Mouse (Mus musculus) forebrain, embryonic 14.5 days (tissue): ENCODE results near the gene Ddt. TPM values are rescaled to one million over a fixed set of nuclear protein-coding genes. Genes with fewer than 3 reads are reported as not detected.

Experiments used
- ATAC-seq: fragments of 200-750 bp; cut with Nextera tagmentation; 2 replicates; pipeline ENCODE4 v1.8.0; 2017; ENCODE audit warnings: mild to moderate bottlenecking, moderate library complexity
- DNase-seq: peaks from one replicate; pipeline ENCODE4 v3.0.0-alpha.2; 2015; ENCODE audit warnings: low spot score
- H3K27ac ChIP-seq: fragments of 300-500 bp; sonication (generic); 2 replicates; pipeline ENCODE4 v1.5.1; 2014; ENCODE audit warnings: low read depth, mild to moderate bottlenecking, control low read depth, low read length, moderate library complexity
- H3K27me3 ChIP-seq: fragments of 300-500 bp; sonication (generic); replicated peaks from 2 replicates; pipeline ENCODE4 v1.6.1; 2014; ENCODE audit warnings: low read length, control low read depth, mixed read lengths; ENCODE audit not compliant: control insufficient read depth, insufficient read depth
- H3K36me3 ChIP-seq: fragments of 300-500 bp; sonication (generic); 2 replicates; pipeline ENCODE4 v1.6.1; 2014; ENCODE audit warnings: low read length, control low read depth; ENCODE audit not compliant: control insufficient read depth, insufficient read depth
- H3K4me1 ChIP-seq: fragments of 300-500 bp; sonication (generic); 2 replicates; pipeline ENCODE4 v1.6.1; 2014; ENCODE audit warnings: antibody characterized with exemption, low read length, control low read depth; ENCODE audit not compliant: control insufficient read depth, insufficient read depth
- H3K4me2 ChIP-seq: fragments of 300-500 bp; sonication (generic); 2 replicates; pipeline ENCODE4 v1.6.1; 2014; ENCODE audit warnings: mild to moderate bottlenecking, control low read depth, low read length
- H3K4me3 ChIP-seq: fragments of 300-500 bp; sonication (generic); 2 replicates; pipeline ENCODE4 v1.5.1; 2014; ENCODE audit warnings: low read depth, low read length, control low read depth
- H3K9ac ChIP-seq: fragments of 300-500 bp; sonication (generic); 2 replicates; pipeline ENCODE4 v1.6.1; 2014; ENCODE audit warnings: mild to moderate bottlenecking, low read length, control low read depth, moderate library complexity
- H3K9me3 ChIP-seq: fragments of 300-500 bp; sonication (generic); replicated peaks from 2 replicates; pipeline ENCODE4 v1.6.1; 2016; ENCODE audit warnings: low read length, control low read depth, mixed read lengths; ENCODE audit not compliant: control insufficient read depth
- whole genome bisulfite sequencing: fragments of 180-500 bp; shearing (Covaris S2); extraction: QIAGEN DNeasy Blood & Tissue Kit; methylation state at CpG from one replicate; pipeline ENCODE4 v1.1.7; 2014; 5-methylcytosine and 5-hydroxymethylcytosine counted together
- polyA plus RNA-seq: library from polyadenylated mRNA; unstranded; fragments of >200 nt; fragmentation: Nextera tagmentation; extraction: Ambion mirVana; gene quantifications from 2 replicates; pipeline ENCODE4 v1.2.1, GENCODE M21; 2014

The Ddt gene
- polyA plus RNA-seq, 1 experiment from 2014 or later, result 79.7 TPM

- Histone ChIP-seq H3K36me3 (0 out of 2 replicates have a peak, but pooled peaks cover 5% of the 10 kb centered on the region), H3K27ac (no peak overlapping the region), H3K9ac (no peak overlapping the region), H3K9me3 (0 out of 2 replicates have a peak, but pooled peaks cover 2% of the 10 kb centered on the region), H3K4me1 (0 out of 2 replicates have a peak, but pooled peaks cover 3% of the 10 kb centered on the region), H3K4me3 (no peak overlapping the region), H3K27me3 (no peaks in the 10 kb centered on the region), H3K4me2 (no peak overlapping the region)
- WGBS, result 89% methylated on average over 3 of the region's 3 CpGs
- ATAC-seq, result no peak
- no peak for DNase-seq
Measured at GRCm38 (mm10) chr10:75762413-75762812, 10.8 kb downstream of the Ddt start.

DNA sequence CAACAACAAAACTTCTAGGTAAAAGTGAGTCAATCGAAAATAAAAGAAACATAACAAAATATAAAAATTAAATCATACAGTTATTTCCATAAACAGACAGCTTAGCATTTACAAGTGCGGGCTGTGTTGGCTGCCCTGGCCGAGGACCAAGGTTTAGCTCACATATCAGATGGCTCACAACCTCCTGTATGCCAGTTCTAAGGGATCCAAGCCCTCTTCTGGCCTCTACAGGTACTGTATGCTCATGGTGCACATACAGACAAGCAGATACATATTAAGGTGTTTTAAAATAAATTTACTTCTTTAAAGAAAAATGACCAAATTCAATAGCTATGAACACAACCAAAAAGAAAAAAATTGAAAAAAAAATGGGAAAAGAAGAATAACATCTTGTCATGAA lies 12.9 kb downstream of the Ddt start:
- no peaks in the 10 kb centered on the region for H3K27me3 ChIP-seq
- 95% methylated on average over 3 of the region's 3 CpGs for WGBS
- no peak for ATAC-seq

DNA sequence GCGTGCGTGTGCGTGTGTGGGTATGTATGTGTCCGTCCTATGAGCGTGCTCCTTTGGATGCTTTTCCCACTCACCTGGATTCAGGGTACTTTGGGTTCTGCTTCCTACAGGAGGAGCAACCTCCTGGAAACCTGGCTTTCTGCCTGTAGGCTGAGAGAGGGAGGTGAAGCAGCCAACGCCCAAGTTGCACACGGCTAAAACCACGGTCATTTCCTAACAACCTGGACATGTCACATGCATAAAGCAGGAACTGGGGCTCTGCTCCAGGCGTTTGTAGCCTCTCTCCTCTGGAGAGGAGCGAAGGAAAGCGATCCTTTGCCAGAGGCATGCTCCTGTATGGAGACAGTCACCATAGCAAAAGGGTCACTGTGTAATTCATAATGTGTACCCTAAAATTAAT lies 16.5 kb downstream of the Ddt start:
- 0 out of 2 replicates have a peak, but pooled peaks cover 2% of the 10 kb centered on the region for H3K9me3 ChIP-seq
- no peak overlapping the region for H3K4me3 ChIP-seq
- H3K27ac ChIP-seq, result no peak overlapping the region
- H3K27me3 ChIP-seq, result no peaks in the 10 kb centered on the region
- ATAC-seq (no peak), DNase-seq (no peak)
- WGBS, result 95% methylated on average over 11 of the region's 11 CpGs
- H3K4me2 ChIP-seq, result no peak overlapping the region
- no peak overlapping the region for H3K9ac ChIP-seq
- no peaks in the 10 kb centered on the region for H3K4me1 ChIP-seq
- H3K36me3 ChIP-seq, result peaks cover 42% of the 10 kb centered on the region

More for the DNA sequence above, 12.9 kb downstream of the Ddt start:
- Histone ChIP-seq H3K9ac (no peak overlapping the region), H3K4me1 (0 out of 2 replicates have a peak, but pooled peaks cover 3% of the 10 kb centered on the region), H3K27ac (no peak overlapping the region), H3K4me2 (no peak overlapping the region), H3K9me3 (0 out of 2 replicates have a peak, but pooled peaks cover 2% of the 10 kb centered on the region), H3K36me3 (peaks cover 6% of the 10 kb centered on the region), H3K4me3 (no peak overlapping the region)
- no peak for DNase-seq

GRCm38 (mm10) chr10:75744017-75744416 lies 29.2 kb downstream of the Ddt start:
- WGBS, result 42% methylated on average over 3 of the region's 3 CpGs
- DNase-seq (peak; percentile 94), ATAC-seq (peak; percentile 94)
- no peaks in the 10 kb centered on the region for H3K27me3 ChIP-seq
- H3K4me1 ChIP-seq, result no peaks in the 10 kb centered on the region
- H3K4me3 ChIP-seq, result no peak overlapping the region
- H3K36me3 ChIP-seq, result peaks cover 76% of the 10 kb centered on the region
- H3K27ac ChIP-seq, result peak overlapping the region; percentile 70
- H3K9ac ChIP-seq, result no peak overlapping the region
- no peak overlapping the region for H3K4me2 ChIP-seq
- H3K9me3 ChIP-seq, result no peaks in the 10 kb centered on the region

- Histone ChIP-seq H3K4me2 (no peak overlapping the region), H3K9ac (no peak overlapping the region), H3K36me3 (peaks cover 78% of the 10 kb centered on the region), H3K4me1 (no peaks in the 10 kb centered on the region), H3K4me3 (no peak overlapping the region), H3K27ac (peak overlapping the region; percentile 69; the same call in 1 of the 2 replicates), H3K9me3 (no peaks in the 10 kb centered on the region), H3K27me3 (no peaks in the 10 kb centered on the region)
- ATAC-seq (peak; percentile 70; the same call in 1 of the 2 replicates), DNase-seq (peak; percentile 56)
- WGBS, result 84% methylated on average over 12 of the region's 12 CpGs
Measured at GRCm38 (mm10) chr10:75743369-75743768, 29.8 kb downstream of the Ddt start.

GRCm38 (mm10) chr10:75740866-75741265 lies 32.3 kb downstream of the Ddt start:
- H3K4me1 ChIP-seq, result no peaks in the 10 kb centered on the region
- ATAC-seq (no peak), DNase-seq (no peak)
- no peaks in the 10 kb centered on the region for H3K27me3 ChIP-seq
- 99% methylated on average over 3 of the region's 3 CpGs for WGBS
- no peaks in the 10 kb centered on the region for H3K9me3 ChIP-seq
- no peak overlapping the region for H3K4me3 ChIP-seq
- H3K4me2 ChIP-seq, result no peak overlapping the region
- peaks cover 76% of the 10 kb centered on the region for H3K36me3 ChIP-seq
- H3K9ac ChIP-seq, result no peak overlapping the region
- no peak overlapping the region for H3K27ac ChIP-seq

GRCm38 (mm10) chr10:75725449-75725848 lies 47.8 kb downstream of the Ddt start:
- Histone ChIP-seq H3K9ac (no peak overlapping the region), H3K4me1 (no peaks in the 10 kb centered on the region), H3K36me3 (peaks cover 81% of the 10 kb centered on the region), H3K9me3 (no peaks in the 10 kb centered on the region), H3K4me2 (no peak overlapping the region), H3K27ac (no peak overlapping the region), H3K27me3 (no peaks in the 10 kb centered on the region), H3K4me3 (no peak overlapping the region)
- no peak for DNase-seq
- 94% methylated on average over 7 of the region's 7 CpGs for WGBS
- ATAC-seq, result no peak

Other genes starting within 250 kb of the Ddt start
- 15.7 and 18.8 TPM in 2 replicates for gene Lrrc75b, start 213.1 kb downstream of the Ddt start, polyA plus RNA-seq
- gene Ggt1, start 211.8 kb downstream of the Ddt start, polyA plus RNA-seq, result 1.1 and 1.2 TPM in 2 replicates
- gene Ggt5, start 184.1 kb downstream of the Ddt start, polyA plus RNA-seq, result 1.8 and 2.1 TPM in 2 replicates
- gene Susd2, start 129.4 kb downstream of the Ddt start, polyA plus RNA-seq, result 1.3 TPM in 2 replicates
- gene Cabin1, start 9.1 kb downstream of the Ddt start, polyA plus RNA-seq, result 32.0 and 40.5 TPM in 2 replicates
- 0.34 TPM in 1 of 2 replicates, not detected in the other for gene Gm20441, start 7.5 kb upstream of the Ddt start, polyA plus RNA-seq
- 0.67 and 1.2 TPM in 2 replicates for gene Gstt3, start 8.0 kb upstream of the Ddt start, polyA plus RNA-seq
- gene Gstt1, start 25.2 kb upstream of the Ddt start, polyA plus RNA-seq, result 11.5 and 13.0 TPM in 2 replicates
- not detected in 2 replicates for gene Gstt4, start 49.1 kb upstream of the Ddt start, polyA plus RNA-seq
- gene Gstt2, start 64.0 kb upstream of the Ddt start, polyA plus RNA-seq, result 4.1 and 6.0 TPM in 2 replicates
- gene Mif, start 86.8 kb upstream of the Ddt start, polyA plus RNA-seq, result 1,715 and 2,306 TPM in 2 replicates
- gene Derl3, start 120.0 kb upstream of the Ddt start, polyA plus RNA-seq, result 1.6 and 1.7 TPM in 2 replicates
- gene Smarcb1, start 148.2 kb upstream of the Ddt start, polyA plus RNA-seq, result 253 and 292 TPM in 2 replicates
- gene Chchd10, start 159.7 kb upstream of the Ddt start, polyA plus RNA-seq, result 32.7 TPM in 2 replicates
- 19.4 and 25.1 TPM in 2 replicates for gene Mmp11, start 163.1 kb upstream of the Ddt start, polyA plus RNA-seq
- not detected in 2 replicates for gene Gm867, start 167.3 kb upstream of the Ddt start, polyA plus RNA-seq
- gene Vpreb3, start 169.6 kb upstream of the Ddt start, polyA plus RNA-seq, result 0.63 TPM in 1 of 2 replicates, not detected in the other
- gene Gm5134, start 181.1 kb upstream of the Ddt start, polyA plus RNA-seq, result not detected in 2 replicates